8 mouse cellular contexts compared by ENCODE assay signal in the genomic region with DNA sequence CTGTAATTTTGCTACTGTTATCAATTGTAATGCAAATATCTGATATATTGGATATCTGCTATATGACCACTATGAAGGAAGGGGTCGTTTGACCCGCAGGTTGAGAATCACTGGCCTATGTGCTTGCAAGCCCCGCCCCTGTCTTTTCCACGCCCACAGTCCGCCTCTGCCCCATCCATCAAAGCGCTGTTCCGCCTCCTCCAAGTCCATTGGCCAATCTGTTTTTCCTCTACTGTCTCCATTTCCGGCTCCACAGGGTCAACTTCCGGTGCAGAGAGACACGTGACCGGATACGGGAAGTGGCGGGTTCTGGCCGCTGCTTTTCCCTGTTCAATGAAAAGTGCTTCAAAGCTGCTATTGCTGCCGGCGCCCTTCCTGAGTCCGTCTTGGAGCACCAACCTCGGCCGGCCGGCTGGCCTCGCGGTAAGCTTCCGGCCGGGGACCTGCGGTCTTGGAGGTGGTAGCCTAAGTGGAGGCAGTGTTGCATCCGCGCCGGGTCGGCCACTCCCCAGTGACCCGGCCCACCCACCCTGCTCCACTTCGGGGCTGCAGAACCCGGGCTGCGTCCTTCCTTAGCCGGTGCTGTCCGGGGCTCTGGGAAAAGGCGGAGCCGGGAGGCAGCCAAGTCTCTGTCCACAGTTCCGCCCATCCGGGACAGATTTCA. TPM values are rescaled to one million over a fixed set of nuclear protein-coding genes. Genes with fewer than 3 reads are reported as not detected.
DNase-seq lines count a peak whose midpoint lies in the region; ATAC-seq lines count a peak whose summit lies in the region.

A gene (plus strand): TSS at position 272 of the 664 bp plus-strand sequence.

- H3K9me3 ChIP-seq in hindbrain, embryonic 15.5 days = no peaks in the 10 kb centered on the region

- under 1% methylated on average over 39 of the region's 39 CpGs for whole genome bisulfite sequencing in hindbrain, embryonic 15.5 days

- H3K4me3 ChIP-seq in hindbrain, embryonic 15.5 days = peak within 1 kb of the TSS; percentile 89

- no peaks in the 10 kb centered on the region for H3K36me3 ChIP-seq in hindbrain, embryonic 15.5 days

- H3K9ac ChIP-seq in hindbrain, embryonic 15.5 days = peak within 1 kb of the TSS; percentile 70

- H3K4me2 ChIP-seq in hindbrain, embryonic 15.5 days = peak within 1 kb of the TSS; percentile 69

- H3K4me1 ChIP-seq in hindbrain, embryonic 15.5 days (replicated peaks) = peaks cover 19% of the 10 kb centered on the region

- H3K27ac ChIP-seq in hindbrain, embryonic 15.5 days (replicated peaks) = peak within 1 kb of the TSS; percentile 78

- ATAC-seq in hindbrain, embryonic 15.5 days (ENCODE audit: low FRiP score, low read depth) = peak; percentile 100

- DNase-seq in T-cell, adult 2 months (ENCODE audit: low spot score) = peak; percentile 94
- peak; percentile 91 to 92 for DNase-seq in cerebellum, postnatal 36 days
- DNase-seq in frontal cortex, postnatal 36 days (ENCODE audit: low spot score in 2 of 2) = peak; percentile 90 to 95
- peak; percentile 92 for DNase-seq in left cerebral cortex, adult 11 months (ENCODE audit: low spot score)
- peak; percentile 95 to 96 for DNase-seq in lung, postnatal 4 days
- peak; percentile 92 for DNase-seq in retina, postnatal 7 days (ENCODE audit: low read depth, low spot score)
- DNase-seq in urinary bladder, adult 2 months (ENCODE audit: low spot score) = peak; percentile 84

- H3K27me3 ChIP-seq in hindbrain, embryonic 15.5 days = 0 out of 2 replicates have a peak, but pooled peaks cover 4% of the 10 kb centered on the region

RNA-seq across cellular contexts. Expression of the gene that starts here (rescaled TPM):
- 53.3 and 55.7 TPM in 2 replicates for polyA plus RNA-seq in hindbrain, embryonic 15.5 days (2015; fragmentation: Nextera tagmentation; extraction: Ambion mirVana)
- 54.8 and 62.0 TPM in 2 replicates for polyA plus RNA-seq in urinary bladder, adult 2 months (2012; rRNA removed)

Comparison
In these comparisons a context has a peak if more than half of its experiments do, and no peak if none do; other contexts are left out.
1. Peak in every context shown above with its lines: DNase-seq, ATAC-seq, H3K4me3 ChIP-seq and H3K27ac ChIP-seq.